Mouse (Mus musculus) myocyte (in vitro differentiated cells): ENCODE results near the gene Srpk2. TPM values are rescaled to one million over a fixed set of nuclear protein-coding genes. Genes with fewer than 3 reads are reported as not detected.

ENCODE experiments used
- H3K27me3 ChIP-seq: one replicate; pipeline ENCODE4 v1.6.1; 2011; ENCODE audit not compliant: control insufficient read depth, insufficient read depth, insufficient read length
- H3K36me3 ChIP-seq: one replicate; pipeline ENCODE4 v1.6.1; 2011; ENCODE audit not compliant: control insufficient read depth, insufficient read depth
- H3K4me2 ChIP-seq: one replicate; pipeline ENCODE4 v1.6.1; 2011; ENCODE audit warnings: low read depth, control low read depth
- H3K4me3 ChIP-seq: one replicate; pipeline ENCODE4 v1.5.1; 2011; ENCODE audit warnings: mild to moderate bottlenecking, control low read depth, moderate library complexity
- H3K79me2 ChIP-seq: one replicate; pipeline ENCODE4 v1.6.1; 2011; ENCODE audit not compliant: control insufficient read depth, insufficient read depth
- H3ac ChIP-seq: one replicate; pipeline ENCODE4 v1.6.1; 2011; ENCODE audit not compliant: control insufficient read depth, insufficient read length
- CEBPB ChIP-seq: IDR thresholded peaks from 2 replicates; pipeline ENCODE4 v1.6.1; 2011; ENCODE audit warnings: mild to moderate bottlenecking, moderate library complexity; ENCODE audit not compliant: poor library complexity, insufficient read depth, severe bottlenecking
- E2F4 ChIP-seq: IDR thresholded peaks from one replicate; pipeline ENCODE4 v1.6.1; 2011; ENCODE audit warnings: mild to moderate bottlenecking, control low read depth, moderate library complexity; ENCODE audit not compliant: insufficient read depth
- MAX ChIP-seq: IDR thresholded peaks from one replicate; pipeline ENCODE4 v1.6.1; 2011; ENCODE audit warnings: low read depth, mild to moderate bottlenecking, control low read depth
- MYOD1 ChIP-seq, 3 experiments: IDR thresholded peaks; one replicate each; pipeline ENCODE4 v1.6.1; 2011; ENCODE audit warnings: control low read depth in 2 of 3, low read depth in 2 of 3, mild to moderate bottlenecking in 2 of 3, moderate library complexity in 1 of 3; ENCODE audit not compliant: insufficient read length in 2 of 3, control insufficient read depth in 1 of 3
- MYOG ChIP-seq, 3 experiments: IDR thresholded peaks; one replicate each; pipeline ENCODE4 v1.6.1; 2011; ENCODE audit warnings: control low read depth in 2 of 3, low read depth in 2 of 3, mild to moderate bottlenecking in 2 of 3; ENCODE audit not compliant: insufficient read length in 2 of 3, control insufficient read depth in 1 of 3, insufficient read depth in 1 of 3
- POLR2A ChIP-seq: IDR thresholded peaks from one replicate; pipeline ENCODE4 v1.6.1; 2011; ENCODE audit warnings: low read depth, mild to moderate bottlenecking, control low read depth, moderate library complexity; ENCODE audit not compliant: insufficient read length
- POLR2AphosphoS2 ChIP-seq: IDR thresholded peaks from one replicate; pipeline ENCODE4 v1.6.1; 2011; ENCODE audit warnings: low read depth, control low read depth; ENCODE audit not compliant: insufficient read length
- REST ChIP-seq: IDR thresholded peaks from one replicate; pipeline ENCODE4 v1.6.1; 2011; ENCODE audit warnings: mild to moderate bottlenecking, control low read depth, moderate library complexity; ENCODE audit not compliant: insufficient read depth, insufficient read length
- SRF ChIP-seq: IDR thresholded peaks from one replicate; pipeline ENCODE4 v1.6.1; 2011; ENCODE audit warnings: low read depth; ENCODE audit not compliant: control insufficient read depth, insufficient read length
- TCF12 ChIP-seq: IDR thresholded peaks from one replicate; pipeline ENCODE4 v1.6.1; 2011; ENCODE audit warnings: mild to moderate bottlenecking, control low read depth; ENCODE audit not compliant: poor library complexity, insufficient read depth, severe bottlenecking
- TCF3 ChIP-seq: IDR thresholded peaks from one replicate; pipeline ENCODE4 v1.6.1; 2011; ENCODE audit warnings: low read depth, control low read depth; ENCODE audit not compliant: insufficient read length
- USF1 ChIP-seq: IDR thresholded peaks from one replicate; pipeline ENCODE4 v1.6.1; 2011; ENCODE audit warnings: low read depth, mild to moderate bottlenecking, control low read depth, moderate library complexity
- polyA plus RNA-seq: library from polyadenylated mRNA; unstranded; fragments of >200 nt; fragmentation: generic; extraction: Trizol; gene quantifications from one replicate; pipeline ENCODE4 v1.2.1, GENCODE M21; 2012; ENCODE audit warnings: missing spikeins

The Srpk2 gene
- polyA plus RNA-seq, 1 experiment, result 8.1 TPM

DNA sequence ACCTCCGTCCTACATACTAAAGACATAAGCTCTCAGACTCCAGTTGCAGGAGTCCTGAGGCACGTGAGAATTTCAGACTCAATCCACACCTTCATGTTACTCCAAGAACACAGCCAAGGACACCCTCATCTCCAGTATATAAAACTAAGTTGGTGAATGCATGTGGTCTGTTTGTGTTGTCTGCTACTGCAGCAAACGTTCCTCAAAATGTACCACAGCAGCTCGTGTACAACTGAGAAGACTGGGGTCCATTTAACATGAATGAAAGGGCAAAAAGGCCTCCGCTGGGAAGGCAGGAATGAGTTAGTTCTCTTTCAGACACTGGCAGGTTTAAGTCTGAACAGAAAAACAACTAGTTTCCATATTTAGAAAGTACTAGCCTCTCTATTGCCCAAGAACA is 110.5 kb downstream of the Srpk2 start:
- TF ChIP-seq MAX (no peak), TCF12 (no peak), E2F4 (no peak), SRF (no peak), MYOG (IDR thresholded peaks at IDR 0.05; ENCODE audit: control insufficient read depth in 1 of 3, insufficient read depth in 1 of 3, insufficient read length in 2 of 3, low read depth in 2 of 3) (no peak), MYOD1 (IDR thresholded peaks at IDR 0.05; ENCODE audit: control insufficient read depth in 1 of 3, insufficient read length in 2 of 3, low read depth in 2 of 3) (no peak), USF1 (no peak), POLR2AphosphoS2 (no peak), REST (no peak)
- no peaks in the 10 kb centered on the region for H3K36me3 ChIP-seq
- H3K79me2 ChIP-seq, result peaks cover 13% of the 10 kb centered on the region
- H3K4me2 ChIP-seq, result no peak overlapping the region
- H3K27me3 ChIP-seq, result no peaks in the 10 kb centered on the region
- H3K4me3 ChIP-seq, result no peak overlapping the region
- H3ac ChIP-seq, result no peak overlapping the region

DNA sequence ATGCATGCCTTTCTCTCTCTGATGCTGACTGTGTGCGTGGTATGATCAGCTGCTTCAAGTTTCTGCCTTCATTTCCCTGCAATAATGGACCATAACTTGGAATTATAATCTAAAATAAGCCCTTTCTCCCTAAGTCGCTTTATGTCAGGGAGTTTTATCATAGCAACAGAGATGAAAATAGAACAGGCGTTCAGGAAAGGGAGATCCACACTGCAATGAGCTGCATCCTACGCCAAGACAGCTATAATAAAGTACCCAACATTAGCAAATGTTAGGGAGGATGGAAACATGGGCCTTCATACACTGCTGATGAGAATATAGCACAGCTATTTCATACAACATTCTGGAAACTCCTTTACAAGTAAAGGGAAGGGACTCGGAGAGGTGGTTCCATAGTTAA is 116.2 kb downstream of the Srpk2 start:
- no peaks in the 10 kb centered on the region for H3K27me3 ChIP-seq
- no peak overlapping the region for H3K4me3 ChIP-seq
- no peak for TF ChIP-seq TCF12
- no peak for TF ChIP-seq TCF3
- no peak for TF ChIP-seq POLR2A
- no peak for TF ChIP-seq E2F4
- TF ChIP-seq REST, result no peak
- TF ChIP-seq SRF, result no peak
- no peak for TF ChIP-seq USF1
- no peak for TF ChIP-seq POLR2AphosphoS2
- TF ChIP-seq MYOD1 (IDR thresholded peaks at IDR 0.05; ENCODE audit: control insufficient read depth in 1 of 3, insufficient read length in 2 of 3, low read depth in 2 of 3), result no peak
- no peak for TF ChIP-seq CEBPB
- TF ChIP-seq MYOG (IDR thresholded peaks at IDR 0.05; ENCODE audit: control insufficient read depth in 1 of 3, insufficient read depth in 1 of 3, insufficient read length in 2 of 3, low read depth in 2 of 3), result no peak
- no peak for TF ChIP-seq MAX

DNA sequence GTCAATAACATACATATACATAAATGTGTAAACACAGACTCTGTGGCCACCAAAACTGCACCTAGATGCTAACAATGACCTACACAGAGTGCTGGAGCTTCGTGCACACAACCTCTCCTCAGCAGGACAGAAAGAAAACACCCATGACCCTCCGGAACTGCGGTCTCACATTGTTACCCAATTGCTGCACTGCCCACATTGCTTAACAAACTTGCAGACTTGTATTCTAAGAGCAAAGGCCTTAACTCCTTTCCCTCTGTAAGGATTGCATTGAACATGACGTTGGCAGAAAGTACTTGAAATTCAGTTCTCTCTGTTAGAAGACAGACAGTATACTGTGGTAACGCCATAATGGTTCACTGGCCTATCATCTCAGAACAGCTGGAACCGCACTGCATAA is 118.0 kb downstream of the Srpk2 start:
- TF ChIP-seq USF1, result no peak
- TF ChIP-seq MAX, result no peak
- TF ChIP-seq MYOD1 (IDR thresholded peaks at IDR 0.05; ENCODE audit: control insufficient read depth in 1 of 3, insufficient read length in 2 of 3, low read depth in 2 of 3), result no peak
- no peak for TF ChIP-seq E2F4
- no peak for TF ChIP-seq CEBPB
- no peak for TF ChIP-seq REST
- TF ChIP-seq POLR2AphosphoS2, result no peak
- TF ChIP-seq MYOG (IDR thresholded peaks at IDR 0.05; ENCODE audit: control insufficient read depth in 1 of 3, insufficient read depth in 1 of 3, insufficient read length in 2 of 3, low read depth in 2 of 3), result no peak
- TF ChIP-seq SRF, result no peak
- no peak for TF ChIP-seq POLR2A
- TF ChIP-seq TCF3, result no peak
- Histone ChIP-seq H3K27me3 (no peaks in the 10 kb centered on the region), H3K79me2 (no peaks in the 10 kb centered on the region), H3K36me3 (peaks cover 4% of the 10 kb centered on the region), H3K4me3 (no peak overlapping the region), H3ac (no peak overlapping the region), H3K4me2 (no peak overlapping the region)

More for the DNA sequence above, 116.2 kb downstream of the Srpk2 start:
- H3ac ChIP-seq, result no peak overlapping the region
- no peak overlapping the region for H3K4me2 ChIP-seq
- no peaks in the 10 kb centered on the region for H3K79me2 ChIP-seq
- H3K36me3 ChIP-seq, result peaks cover under 1% of the 10 kb centered on the region

DNA sequence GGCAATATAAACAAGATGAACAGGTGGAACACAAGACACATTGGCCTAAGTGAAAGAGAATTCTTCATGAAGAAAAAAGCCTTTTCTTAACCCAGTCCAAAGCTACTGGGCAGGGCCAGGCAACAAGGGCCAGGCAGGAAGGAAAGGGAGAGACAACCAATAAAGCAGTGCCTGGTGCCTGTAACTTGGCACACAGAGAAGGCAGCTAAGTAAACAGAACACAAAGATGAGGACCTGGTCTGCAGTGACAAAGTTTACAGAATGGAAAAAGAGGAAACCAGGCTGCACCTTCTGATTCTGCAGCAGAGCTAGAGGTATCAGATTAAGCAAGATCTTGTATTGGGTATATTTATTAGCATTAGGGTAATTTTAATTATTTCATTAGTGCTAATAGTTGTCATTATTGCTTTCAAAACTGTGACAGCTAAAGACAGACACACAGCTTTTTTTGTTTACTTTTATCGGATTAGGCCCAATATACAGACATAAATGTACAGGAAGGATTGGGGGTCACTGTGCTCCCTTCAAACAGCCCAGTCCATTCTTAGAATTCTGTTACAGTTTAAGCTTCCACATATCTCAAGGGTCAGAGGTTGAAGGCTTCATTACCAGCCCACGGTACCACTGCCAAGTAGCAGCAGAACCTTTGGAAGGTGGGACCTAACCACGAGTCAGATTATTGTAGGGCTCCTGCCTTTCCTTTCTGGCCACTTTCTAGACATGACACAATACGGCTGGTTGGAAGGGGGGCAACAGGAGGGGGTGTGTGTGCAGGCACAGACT is 121.9 kb downstream of the Srpk2 start:
- Histone ChIP-seq H3K4me3 (no peak overlapping the region), H3K36me3 (peaks cover 4% of the 10 kb centered on the region), H3K27me3 (no peaks in the 10 kb centered on the region), H3K79me2 (no peaks in the 10 kb centered on the region), H3ac (no peak overlapping the region), H3K4me2 (no peak overlapping the region)
- TF ChIP-seq SRF (no peak), USF1 (no peak), TCF3 (no peak)

DNA sequence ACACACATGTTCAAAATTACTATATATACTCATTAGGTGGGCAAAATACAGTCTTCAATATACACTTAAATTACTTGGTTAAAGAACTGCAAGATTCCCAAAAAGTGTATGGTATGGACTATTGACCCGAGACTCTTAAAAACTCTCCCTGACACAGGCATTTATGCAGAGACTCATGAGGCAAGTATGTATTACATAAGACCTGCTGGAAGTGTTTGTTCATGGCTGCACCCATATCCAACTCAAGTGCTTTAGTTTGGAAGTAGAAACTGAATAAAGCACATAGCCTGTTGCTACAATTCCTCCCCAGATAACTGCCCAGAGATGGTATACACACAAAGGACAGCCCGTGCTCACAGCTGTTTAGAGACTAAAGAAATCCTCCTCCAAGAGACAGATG is 123.2 kb downstream of the Srpk2 start:
- Histone ChIP-seq H3ac (no peak overlapping the region), H3K27me3 (no peaks in the 10 kb centered on the region), H3K36me3 (peaks cover 4% of the 10 kb centered on the region), H3K4me2 (no peak overlapping the region), H3K79me2 (no peaks in the 10 kb centered on the region), H3K4me3 (no peak overlapping the region)
- TF ChIP-seq E2F4 (no peak), SRF (no peak), CEBPB (no peak), MYOG (IDR thresholded peaks at IDR 0.05; ENCODE audit: control insufficient read depth in 1 of 3, insufficient read depth in 1 of 3, insufficient read length in 2 of 3, low read depth in 2 of 3) (no peak), MAX (no peak), TCF12 (no peak), USF1 (no peak), REST (no peak), TCF3 (no peak), MYOD1 (IDR thresholded peaks at IDR 0.05; ENCODE audit: control insufficient read depth in 1 of 3, insufficient read length in 2 of 3, low read depth in 2 of 3) (no peak), POLR2A (no peak), POLR2AphosphoS2 (no peak)
